ENCODE assay signal across 21 mouse cellular contexts in genomic region chr19:37557898-37558297, GRCm38 (mm10).
"Had no signal": no experiment of that assay in that cellular context is flagged by ENCODE, and none has a peak within 500 bp of the region (broad histone marks: within the 10 kb centered on the region; RNA-seq: fewer than 3 reads in every experiment).

No protein-coding gene starts in this region.

- H3K36me3 ChIP-seq: kidney, embryonic 15.5 days; limb, embryonic 12.5 days; limb, embryonic 15.5 days; midbrain, embryonic 10.5 days; midbrain, embryonic 13.5 days; neural tube, embryonic 13.5 days had no signal

- H3K4me3 ChIP-seq: kidney, embryonic 15.5 days; limb, embryonic 12.5 days; limb, embryonic 15.5 days; midbrain, embryonic 10.5 days; midbrain, embryonic 13.5 days; myocyte; neural tube, embryonic 13.5 days had no signal

- ATAC-seq: inflammation-experienced regulatory T-cells, adult 6 months; intestine, embryonic 16.5 days; midbrain, embryonic 16.5 days had no signal

- H3K4me2 ChIP-seq: kidney, embryonic 15.5 days; limb, embryonic 12.5 days; limb, embryonic 15.5 days; midbrain, embryonic 13.5 days; neural tube, embryonic 13.5 days had no signal

- H3K27ac ChIP-seq: limb, embryonic 12.5 days; limb, embryonic 15.5 days; midbrain, embryonic 10.5 days; midbrain, embryonic 13.5 days; neural tube, embryonic 13.5 days; stomach, postnatal 0 days had no signal

- DNase-seq: kidney, adult 2 months; kidney, postnatal 10 days; kidney, postnatal 36 days; left cerebral cortex, postnatal 4 days; lung, adult 2 months; lung, postnatal 14 days; lung, postnatal 4 days; thymus, adult 2 months; thymus, postnatal 14 days; thymus, postnatal 4 days had no signal

- H3K27me3 ChIP-seq: kidney, embryonic 15.5 days; limb, embryonic 12.5 days; limb, embryonic 15.5 days; neural tube, embryonic 13.5 days had no signal

- H3K9me3 ChIP-seq: kidney, embryonic 15.5 days; limb, embryonic 12.5 days; limb, embryonic 15.5 days; midbrain, embryonic 10.5 days; midbrain, embryonic 13.5 days; neural tube, embryonic 13.5 days had no signal

- H3K9ac ChIP-seq: kidney, embryonic 15.5 days; limb, embryonic 12.5 days; limb, embryonic 15.5 days; midbrain, embryonic 13.5 days; neural tube, embryonic 13.5 days had no signal
